ENCODE assay signal across 8 mouse cellular contexts in the genomic region with DNA sequence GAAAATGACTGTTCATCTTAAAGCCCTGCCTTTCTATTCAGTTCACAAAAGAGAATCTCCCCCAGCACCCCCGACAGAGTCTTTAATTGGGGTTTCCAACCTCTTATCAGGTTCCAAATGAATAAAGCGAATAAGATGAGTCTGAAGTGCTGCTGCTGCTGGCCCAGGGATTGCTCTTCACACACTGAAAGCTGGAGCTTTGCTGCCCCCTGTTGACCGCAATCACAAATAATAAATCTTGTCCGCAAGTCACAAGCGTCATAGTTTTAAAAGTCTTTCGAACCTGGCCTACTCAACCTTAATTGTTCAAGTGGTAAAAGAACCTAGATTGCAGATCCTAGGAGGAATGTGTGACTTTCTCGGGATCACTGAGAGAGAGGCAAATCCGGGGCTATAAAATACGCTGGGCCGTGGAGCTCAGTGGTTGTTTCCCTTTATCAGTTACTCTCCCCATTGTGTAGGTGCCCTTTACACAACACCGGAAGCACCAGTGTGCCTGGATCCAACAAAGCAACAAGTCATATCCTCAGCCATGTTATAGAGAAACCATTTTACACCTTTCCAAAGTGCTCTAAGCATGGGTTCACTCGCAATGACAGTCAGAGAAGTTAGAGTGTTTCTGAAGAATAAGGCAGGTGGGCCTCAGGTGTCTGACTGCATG. TPM values are rescaled to one million over a fixed set of nuclear protein-coding genes. Genes with fewer than 3 reads are reported as not detected.
DNase-seq lines count a peak whose midpoint lies in the region; ATAC-seq and TF ChIP-seq lines count a peak whose summit lies in the region.

No protein-coding gene starts in this region.

- H3K4me2 ChIP-seq in embryonic facial prominence, embryonic 14.5 days (ENCODE audit: low read depth, low read length): no peak overlapping the region
- H3K4me2 ChIP-seq in heart, embryonic 16.5 days (ENCODE audit: low read depth, low read length): peak overlapping the region; percentile 43
- peak overlapping the region; percentile 24; the same call in 1 of the 2 replicates for H3K4me2 ChIP-seq in lung, embryonic 15.5 days

- H3K79me2 ChIP-seq in C2C12 (ENCODE audit: control insufficient read depth, insufficient read depth): no peaks in the 10 kb centered on the region

- H3K4me3 ChIP-seq in C2C12 (ENCODE audit: insufficient read depth, poor library complexity, severe bottlenecking): no peak overlapping the region
- H3K4me3 ChIP-seq in embryonic facial prominence, embryonic 14.5 days (ENCODE audit: low read depth, low read length): no peak overlapping the region
- no peak overlapping the region for H3K4me3 ChIP-seq in heart, embryonic 16.5 days (ENCODE audit: low read length)
- no peak overlapping the region for H3K4me3 ChIP-seq in lung, embryonic 15.5 days
- H3K4me3 ChIP-seq in olfactory bulb, adult 2 months (ENCODE audit: insufficient read depth, low read depth, low read length): no peak overlapping the region
- H3K4me3 ChIP-seq in thymus, adult 2 months (ENCODE audit: control insufficient read depth, insufficient read depth, low read length): no peak overlapping the region

- ATAC-seq in embryonic facial prominence, embryonic 14.5 days (ENCODE audit: low read depth): peak; percentile 60; the same call in 1 of the 2 replicates
- no peak for ATAC-seq in heart, embryonic 16.5 days (replicated peaks; ENCODE audit: extremely low read depth, insufficient read depth, low FRiP score)
- no peak for ATAC-seq in lung, embryonic 15.5 days (ENCODE audit: borderline replicate concordance, extremely low read depth, low FRiP score, low TSS enrichment)

- TF ChIP-seq CTCF in C2C12 (IDR thresholded peaks at IDR 0.05; ENCODE audit: control insufficient read depth, insufficient read depth, insufficient read length): peak; percentile 31
- peak; percentile 49; the same call in 1 of the 2 replicates for TF ChIP-seq CTCF in olfactory bulb, adult 2 months (IDR thresholded peaks at IDR 0.05; ENCODE audit: insufficient read depth, low read depth, low read length)
- TF ChIP-seq CTCF in thymus, adult 2 months (IDR thresholded peaks at IDR 0.05; ENCODE audit: borderline replicate concordance, control insufficient read depth, extremely low read depth, insufficient read depth, low read length, poor library complexity): no peak

- WGBS in embryonic facial prominence, embryonic 14.5 days: 26% methylated on average over 12 of the region's 12 CpGs
- WGBS in heart, embryonic 16.5 days: 26% methylated on average over 12 of the region's 12 CpGs
- 28% methylated on average over 12 of the region's 12 CpGs for WGBS in lung, embryonic 15.5 days
- WGBS in olfactory bulb, adult 2 months: 27% methylated on average over 12 of the region's 12 CpGs
- WGBS in thymus, adult 2 months: 29% methylated on average over 12 of the region's 12 CpGs

- H3K9ac ChIP-seq in embryonic facial prominence, embryonic 14.5 days (ENCODE audit: low read depth, low read length): peak overlapping the region; percentile 2; the same call in 1 of the 2 replicates
- no peak overlapping the region for H3K9ac ChIP-seq in heart, embryonic 16.5 days (ENCODE audit: low read length)
- H3K9ac ChIP-seq in lung, embryonic 15.5 days: no peak overlapping the region

- no peaks in the 10 kb centered on the region for H3K9me3 ChIP-seq in embryonic facial prominence, embryonic 14.5 days (ENCODE audit: control insufficient read depth, low read length)
- H3K9me3 ChIP-seq in heart, embryonic 16.5 days (replicated peaks; ENCODE audit: control insufficient read depth, low read length): no peaks in the 10 kb centered on the region
- H3K9me3 ChIP-seq in lung, embryonic 15.5 days: no peaks in the 10 kb centered on the region

- H3K27ac ChIP-seq in embryonic facial prominence, embryonic 14.5 days (replicated peaks; ENCODE audit: low read depth, low read length): no peak overlapping the region
- no peak overlapping the region for H3K27ac ChIP-seq in heart, embryonic 16.5 days (ENCODE audit: low read length)
- no peak overlapping the region for H3K27ac ChIP-seq in lung, embryonic 15.5 days
- H3K27ac ChIP-seq in olfactory bulb, adult 2 months (ENCODE audit: insufficient read depth, low read depth, low read length): no peak overlapping the region
- no peak overlapping the region for H3K27ac ChIP-seq in thymus, adult 2 months (ENCODE audit: control insufficient read depth, insufficient read depth, low read length)

- no peak for TF ChIP-seq POLR2A in olfactory bulb, adult 2 months (IDR thresholded peaks at IDR 0.05; ENCODE audit: insufficient read depth, low read depth, low read length)
- no peak for TF ChIP-seq POLR2A in thymus, adult 2 months (IDR thresholded peaks at IDR 0.05; ENCODE audit: control insufficient read depth, extremely low read depth, insufficient read depth, low read length, poor library complexity)

- H3K27me3 ChIP-seq in C2C12 (ENCODE audit: control insufficient read depth, insufficient read depth, insufficient read length): no peaks in the 10 kb centered on the region
- H3K27me3 ChIP-seq in embryonic facial prominence, embryonic 14.5 days (replicated peaks; ENCODE audit: control insufficient read depth, insufficient read depth, low read length): peaks cover 3% of the 10 kb centered on the region; the same call in 1 of the 2 replicates
- H3K27me3 ChIP-seq in heart, embryonic 16.5 days (ENCODE audit: control insufficient read depth, insufficient read depth, low read length): peaks cover 8% of the 10 kb centered on the region; the same call in 1 of the 2 replicates
- H3K27me3 ChIP-seq in lung, embryonic 15.5 days: no peaks in the 10 kb centered on the region
- H3K27me3 ChIP-seq in thymus, adult 2 months (ENCODE audit: control insufficient read depth, insufficient read depth, low read length): no peaks in the 10 kb centered on the region

- H3K4me1 ChIP-seq in embryonic facial prominence, embryonic 14.5 days (ENCODE audit: control insufficient read depth, insufficient read depth, low read length): no peaks in the 10 kb centered on the region
- peaks cover 8% of the 10 kb centered on the region; the same call in 1 of the 2 replicates for H3K4me1 ChIP-seq in heart, embryonic 16.5 days (ENCODE audit: control insufficient read depth, insufficient read depth, low read length)
- 0 out of 2 replicates have a peak, but pooled peaks cover 10% of the 10 kb centered on the region for H3K4me1 ChIP-seq in lung, embryonic 15.5 days
- no peaks in the 10 kb centered on the region for H3K4me1 ChIP-seq in olfactory bulb, adult 2 months (ENCODE audit: control insufficient read depth, insufficient read depth, low read length)
- H3K4me1 ChIP-seq in thymus, adult 2 months (replicated peaks; ENCODE audit: control insufficient read depth, insufficient read depth, low read length): no peaks in the 10 kb centered on the region

- no peaks in the 10 kb centered on the region for H3K36me3 ChIP-seq in C2C12 (ENCODE audit: control insufficient read depth, insufficient read depth)
- H3K36me3 ChIP-seq in embryonic facial prominence, embryonic 14.5 days (ENCODE audit: control insufficient read depth, insufficient read depth, low read length): no peaks in the 10 kb centered on the region
- H3K36me3 ChIP-seq in heart, embryonic 16.5 days (ENCODE audit: control insufficient read depth, insufficient read depth): no peaks in the 10 kb centered on the region
- no peaks in the 10 kb centered on the region for H3K36me3 ChIP-seq in lung, embryonic 15.5 days
- no peaks in the 10 kb centered on the region for H3K36me3 ChIP-seq in thymus, adult 2 months (ENCODE audit: control insufficient read depth, insufficient read depth, low read length)

- no peak overlapping the region for H3ac ChIP-seq in C2C12 (ENCODE audit: control insufficient read depth, insufficient read length, low read depth)

- peak; percentile 81 for DNase-seq in adrenal gland, postnatal 25 days
- peak; percentile 85 for DNase-seq in embryonic facial prominence, embryonic 14.5 days (ENCODE audit: low spot score)
- DNase-seq in kidney, postnatal 36 days: peak; percentile 75 to 92
- peak; percentile 66 for DNase-seq in thymus, adult 2 months

- no peaks in the 10 kb centered on the region for H3K79me3 ChIP-seq in C2C12 (ENCODE audit: low read depth)

TF ChIP-seq in C2C12, 6 proteins besides CTCF, POLR2A, EP300 and RAD21:
- TF ChIP-seq USF1 (IDR thresholded peaks at IDR 0.05; ENCODE audit: low read depth): no peak
- TF ChIP-seq MAX (IDR thresholded peaks at IDR 0.05): no peak
- TF ChIP-seq MYOD1 (IDR thresholded peaks at IDR 0.05; ENCODE audit: control insufficient read depth, insufficient read length, low read depth): no peak
- no peak for TF ChIP-seq FOSL1 (IDR thresholded peaks at IDR 0.05; ENCODE audit: insufficient read depth, low read length, poor library complexity, severe bottlenecking)
- TF ChIP-seq MYOG (IDR thresholded peaks at IDR 0.05; ENCODE audit: control insufficient read depth, extremely low read depth, insufficient read length): no peak
- no peak for TF ChIP-seq CEBPB (IDR thresholded peaks at IDR 0.05; ENCODE audit: low read depth)

RNA-seq across cellular contexts. Expression of gene Prep, which starts 21.6 kb away (rescaled TPM):
- 49.2 TPM for polyA plus RNA-seq in C2C12 (2012; fragmentation: generic; extraction: Trizol)
- total RNA-seq in adrenal gland, postnatal 25 days (2021): 25.4 and 27.3 TPM in 2 replicates
- 19.0 and 21.7 TPM in 2 replicates for polyA plus RNA-seq in embryonic facial prominence, embryonic 14.5 days (2014; fragmentation: Nextera tagmentation; extraction: Ambion mirVana)
- polyA plus RNA-seq in heart, embryonic 16.5 days (2015; fragmentation: Nextera tagmentation; extraction: Ambion mirVana): 26.3 and 28.4 TPM in 2 replicates
- 35.7 and 36.2 TPM in 2 replicates for polyA plus RNA-seq in lung, embryonic 15.5 days (2015; fragmentation: Nextera tagmentation; extraction: Ambion mirVana)
- not detected in 2 replicates for polyA plus RNA-seq in olfactory bulb, adult 2 months (2012; ENCODE audit: insufficient read depth, insufficient read length, low replicate concordance, missing spikeins)
- 28.1 and 34.4 TPM in 2 replicates for polyA plus RNA-seq in thymus, adult 2 months (2012; rRNA removed)
